Mouse (Mus musculus): ENCODE measurements around the gene Shh.

DNA sequence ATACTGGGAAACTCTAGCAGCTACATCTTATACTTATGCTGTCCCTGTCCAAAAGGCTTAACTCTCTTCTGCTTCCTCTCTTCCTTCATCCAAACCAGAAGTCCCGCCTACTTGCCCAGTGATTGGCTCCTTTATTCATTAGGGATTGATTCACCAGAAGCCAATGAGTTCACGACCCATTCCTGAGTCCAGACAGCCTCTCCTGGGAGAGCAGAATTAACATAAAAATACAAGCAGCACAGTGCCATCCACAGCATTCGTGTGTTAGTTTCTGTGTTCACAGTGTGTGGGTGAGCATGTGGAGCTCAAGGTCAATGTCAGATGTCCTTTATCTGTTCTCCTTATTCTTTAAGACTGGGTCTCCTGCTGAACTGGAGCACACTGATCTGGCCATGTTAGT is 13.5 kb downstream of the Shh start:
- TF ChIP-seq POLR2A (IDR thresholded peaks at IDR 0.05; ENCODE audit: extremely low read depth, insufficient read depth, low read length) (no peak), CTCF (IDR thresholded peaks at IDR 0.05; ENCODE audit: low read depth, low read length) (no peak)
